Mouse (Mus musculus): ENCODE data around the gene Trub1. TPM values are rescaled to one million over a fixed set of nuclear protein-coding genes. Genes with fewer than 3 reads are reported as not detected.

Trub1 gene
- polyA plus RNA-seq, 1 experiment from 2014 or later, result 19.8 TPM

GRCm38 (mm10) chr19:57451762-57452161 is 950 bp upstream of the Trub1 start:
- ATAC-seq (ENCODE audit: low read depth), result no peak
- 83% methylated on average over 4 of the region's 4 CpGs for WGBS
- no peak for DNase-seq (ENCODE audit: low spot score)
- Histone ChIP-seq H3K9me3 (ENCODE audit: control insufficient read depth, low read length) (0 out of 2 replicates have a peak, but pooled peaks cover 4% of the 10 kb centered on the region), H3K27ac (replicated peaks; ENCODE audit: low read depth, low read length) (no peak overlapping the region), H3K27me3 (replicated peaks; ENCODE audit: control insufficient read depth, insufficient read depth, low read length) (no peaks in the 10 kb centered on the region), H3K4me2 (ENCODE audit: low read depth, low read length) (no peak overlapping the region), H3K9ac (ENCODE audit: low read depth, low read length) (no peak overlapping the region), H3K36me3 (ENCODE audit: control insufficient read depth, insufficient read depth, low read length) (no peaks in the 10 kb centered on the region), H3K4me3 (ENCODE audit: low read depth, low read length) (no peak overlapping the region), H3K4me1 (ENCODE audit: control insufficient read depth, insufficient read depth, low read length) (peaks cover 10% of the 10 kb centered on the region; the same call in 1 of the 2 replicates)

GRCm38 (mm10) chr19:57453218-57453600 is 497 bp downstream of the Trub1 start:
- peak overlapping the region; percentile 82 for H3K4me3 ChIP-seq (ENCODE audit: low read depth, low read length)
- WGBS, result 7% methylated on average over 6 of the region's 6 CpGs
- DNase-seq (ENCODE audit: low spot score), result no peak
- peaks cover 10% of the 10 kb centered on the region; the same call in 1 of the 2 replicates for H3K4me1 ChIP-seq (ENCODE audit: control insufficient read depth, insufficient read depth, low read length)
- H3K9me3 ChIP-seq (ENCODE audit: control insufficient read depth, low read length), result 0 out of 2 replicates have a peak, but pooled peaks cover 4% of the 10 kb centered on the region
- peak overlapping the region; percentile 82 for H3K9ac ChIP-seq (ENCODE audit: low read depth, low read length)
- ATAC-seq (ENCODE audit: low read depth), result no peak
- H3K36me3 ChIP-seq (ENCODE audit: control insufficient read depth, insufficient read depth, low read length), result no peaks in the 10 kb centered on the region
- peak overlapping the region; percentile 58 for H3K4me2 ChIP-seq (ENCODE audit: low read depth, low read length)
- no peaks in the 10 kb centered on the region for H3K27me3 ChIP-seq (replicated peaks; ENCODE audit: control insufficient read depth, insufficient read depth, low read length)
- peak overlapping the region; percentile 68 for H3K27ac ChIP-seq (replicated peaks; ENCODE audit: low read depth, low read length)

- peaks cover 7% of the 10 kb centered on the region; the same call in 1 of the 2 replicates for H3K36me3 ChIP-seq (ENCODE audit: control insufficient read depth, insufficient read depth, low read length)
- no peak overlapping the region for H3K27ac ChIP-seq (replicated peaks; ENCODE audit: low read depth, low read length)
- peaks cover 10% of the 10 kb centered on the region; the same call in 1 of the 2 replicates for H3K4me1 ChIP-seq (ENCODE audit: control insufficient read depth, insufficient read depth, low read length)
- H3K27me3 ChIP-seq (replicated peaks; ENCODE audit: control insufficient read depth, insufficient read depth, low read length), result no peaks in the 10 kb centered on the region
- no peak overlapping the region for H3K4me3 ChIP-seq (ENCODE audit: low read depth, low read length)
- H3K9ac ChIP-seq (ENCODE audit: low read depth, low read length), result no peak overlapping the region
- ATAC-seq (ENCODE audit: low read depth) (no peak), DNase-seq (ENCODE audit: low spot score) (no peak)
- 0 out of 2 replicates have a peak, but pooled peaks cover 4% of the 10 kb centered on the region for H3K9me3 ChIP-seq (ENCODE audit: control insufficient read depth, low read length)
- 96% methylated on average over 25 of the region's 25 CpGs for WGBS
- H3K4me2 ChIP-seq (ENCODE audit: low read depth, low read length), result no peak overlapping the region
These were observed 2.7 kb downstream of the Trub1 start for GRCm38 (mm10) chr19:57455286-57455960.

GRCm38 (mm10) chr19:57457075-57457474 is 4.4 kb downstream of the Trub1 start:
- ATAC-seq (ENCODE audit: low read depth), result no peak
- H3K4me3 ChIP-seq (ENCODE audit: low read depth, low read length), result no peak overlapping the region
- no peak for DNase-seq (ENCODE audit: low spot score)
- H3K27me3 ChIP-seq (replicated peaks; ENCODE audit: control insufficient read depth, insufficient read depth, low read length), result no peaks in the 10 kb centered on the region
- H3K9me3 ChIP-seq (ENCODE audit: control insufficient read depth, low read length), result 0 out of 2 replicates have a peak, but pooled peaks cover 4% of the 10 kb centered on the region
- no peak overlapping the region for H3K9ac ChIP-seq (ENCODE audit: low read depth, low read length)
- WGBS, result 76% methylated on average over 2 of the region's 2 CpGs
- H3K27ac ChIP-seq (replicated peaks; ENCODE audit: low read depth, low read length), result no peak overlapping the region
- peaks cover 14% of the 10 kb centered on the region for H3K36me3 ChIP-seq (ENCODE audit: control insufficient read depth, insufficient read depth, low read length)
- no peak overlapping the region for H3K4me2 ChIP-seq (ENCODE audit: low read depth, low read length)
- H3K4me1 ChIP-seq (ENCODE audit: control insufficient read depth, insufficient read depth, low read length), result peaks cover 10% of the 10 kb centered on the region; the same call in 1 of the 2 replicates

- WGBS, result 77% methylated on average over 8 of the region's 8 CpGs
- Histone ChIP-seq H3K9me3 (ENCODE audit: control insufficient read depth, low read length) (no peaks in the 10 kb centered on the region; the same call in 1 of the 2 replicates), H3K4me1 (ENCODE audit: control insufficient read depth, insufficient read depth, low read length) (no peaks in the 10 kb centered on the region)
These were observed 11.0 kb downstream of the Trub1 start for GRCm38 (mm10) chr19:57463741-57464140.

GRCm38 (mm10) chr19:57465742-57466141 is 13.0 kb downstream of the Trub1 start:
- 72% methylated on average over 7 of the region's 7 CpGs for WGBS
- no peaks in the 10 kb centered on the region for H3K27me3 ChIP-seq (replicated peaks; ENCODE audit: control insufficient read depth, insufficient read depth, low read length)
- peak; percentile 53 for DNase-seq (ENCODE audit: low spot score)
- no peaks in the 10 kb centered on the region for H3K4me1 ChIP-seq (ENCODE audit: control insufficient read depth, insufficient read depth, low read length)
- H3K36me3 ChIP-seq (ENCODE audit: control insufficient read depth, insufficient read depth, low read length), result peaks cover 22% of the 10 kb centered on the region
- no peaks in the 10 kb centered on the region; the same call in 1 of the 2 replicates for H3K9me3 ChIP-seq (ENCODE audit: control insufficient read depth, low read length)
- no peak overlapping the region for H3K4me3 ChIP-seq (ENCODE audit: low read depth, low read length)
- no peak overlapping the region for H3K4me2 ChIP-seq (ENCODE audit: low read depth, low read length)
- H3K27ac ChIP-seq (replicated peaks; ENCODE audit: low read depth, low read length), result no peak overlapping the region
- ATAC-seq (ENCODE audit: low read depth), result no peak
- H3K9ac ChIP-seq (ENCODE audit: low read depth, low read length), result no peak overlapping the region

More at GRCm38 (mm10) chr19:57463741-57464140, 11.0 kb downstream of the Trub1 start:
- no peak for DNase-seq (ENCODE audit: low spot score)
- Histone ChIP-seq H3K4me2 (ENCODE audit: low read depth, low read length) (no peak overlapping the region), H3K27ac (replicated peaks; ENCODE audit: low read depth, low read length) (no peak overlapping the region), H3K4me3 (ENCODE audit: low read depth, low read length) (no peak overlapping the region), H3K9ac (ENCODE audit: low read depth, low read length) (no peak overlapping the region), H3K36me3 (ENCODE audit: control insufficient read depth, insufficient read depth, low read length) (peaks cover 21% of the 10 kb centered on the region), H3K27me3 (replicated peaks; ENCODE audit: control insufficient read depth, insufficient read depth, low read length) (no peaks in the 10 kb centered on the region)
- ATAC-seq (ENCODE audit: low read depth), result no peak

GRCm38 (mm10) chr19:57471033-57471432 is 18.3 kb downstream of the Trub1 start:
- no peaks in the 10 kb centered on the region for H3K27me3 ChIP-seq (replicated peaks; ENCODE audit: control insufficient read depth, insufficient read depth, low read length)

GRCm38 (mm10) chr19:57472169-57472568 is 19.5 kb downstream of the Trub1 start:
- ATAC-seq (ENCODE audit: low read depth), result no peak
- Histone ChIP-seq H3K4me1 (ENCODE audit: control insufficient read depth, insufficient read depth, low read length) (peaks cover 2% of the 10 kb centered on the region; the same call in 1 of the 2 replicates), H3K9ac (ENCODE audit: low read depth, low read length) (no peak overlapping the region), H3K4me3 (ENCODE audit: low read depth, low read length) (no peak overlapping the region), H3K27me3 (replicated peaks; ENCODE audit: control insufficient read depth, insufficient read depth, low read length) (no peaks in the 10 kb centered on the region), H3K4me2 (ENCODE audit: low read depth, low read length) (no peak overlapping the region), H3K9me3 (ENCODE audit: control insufficient read depth, low read length) (no peaks in the 10 kb centered on the region; the same call in 1 of the 2 replicates), H3K27ac (replicated peaks; ENCODE audit: low read depth, low read length) (no peak overlapping the region), H3K36me3 (ENCODE audit: control insufficient read depth, insufficient read depth, low read length) (peaks cover 13% of the 10 kb centered on the region; the same call in 1 of the 2 replicates)
- DNase-seq (ENCODE audit: low spot score), result no peak
- WGBS, result 75% methylated on average over 15 of the region's 15 CpGs

More at GRCm38 (mm10) chr19:57471033-57471432, 18.3 kb downstream of the Trub1 start:
- peak; percentile 76 for ATAC-seq (ENCODE audit: low read depth)
- Histone ChIP-seq H3K4me1 (ENCODE audit: control insufficient read depth, insufficient read depth, low read length) (no peaks in the 10 kb centered on the region), H3K4me3 (ENCODE audit: low read depth, low read length) (no peak overlapping the region), H3K9me3 (ENCODE audit: control insufficient read depth, low read length) (no peaks in the 10 kb centered on the region; the same call in 1 of the 2 replicates), H3K4me2 (ENCODE audit: low read depth, low read length) (no peak overlapping the region), H3K36me3 (ENCODE audit: control insufficient read depth, insufficient read depth, low read length) (peaks cover 13% of the 10 kb centered on the region; the same call in 1 of the 2 replicates), H3K9ac (ENCODE audit: low read depth, low read length) (no peak overlapping the region), H3K27ac (replicated peaks; ENCODE audit: low read depth, low read length) (no peak overlapping the region)
- WGBS, result 62% methylated on average over 12 of the region's 12 CpGs
- peak; percentile 63 for DNase-seq (ENCODE audit: low spot score)
